Mouse (Mus musculus) kidney, embryonic 15.5 days (tissue): ENCODE measurements at regions not wholly inside any gene's neighbourhood (a gene's known extent, or its start where the extent isn't known, plus 50 kb on each side); places are given as distances from the start of the nearest gene placed in this dataset.

Source experiments
- ATAC-seq: fragments of 200-750 bp; cut with Nextera tagmentation; replicated peaks from 2 replicates; pipeline ENCODE4 v1.8.0; 2017; ENCODE audit warnings: moderate TSS enrichment; ENCODE audit not compliant: low FRiP score
- H3K27ac ChIP-seq: fragments of 300-500 bp; sonication (generic); 2 replicates; pipeline ENCODE4 v1.5.1; 2015; ENCODE audit warnings: mild to moderate bottlenecking, inconsistent platforms
- H3K27me3 ChIP-seq: fragments of 300-500 bp; sonication (generic); 2 replicates; pipeline ENCODE4 v1.6.1; 2015; ENCODE audit warnings: inconsistent platforms
- H3K36me3 ChIP-seq: fragments of 300-500 bp; sonication (generic); 2 replicates; pipeline ENCODE4 v1.6.1; 2015; ENCODE audit warnings: inconsistent platforms
- H3K4me1 ChIP-seq: fragments of 300-500 bp; sonication (generic); 2 replicates; pipeline ENCODE4 v1.6.1; 2015; ENCODE audit warnings: inconsistent platforms
- H3K4me2 ChIP-seq: fragments of 300-500 bp; sonication (generic); 2 replicates; pipeline ENCODE4 v1.6.1; 2015; ENCODE audit warnings: moderate library complexity, mild to moderate bottlenecking, inconsistent platforms
- H3K4me3 ChIP-seq: fragments of 300-500 bp; sonication (generic); replicated peaks from 2 replicates; pipeline ENCODE4 v1.5.1; 2015; ENCODE audit warnings: mild to moderate bottlenecking, inconsistent platforms
- H3K9ac ChIP-seq: fragments of 300-500 bp; sonication (generic); 2 replicates; pipeline ENCODE4 v1.6.1; 2015; ENCODE audit warnings: mild to moderate bottlenecking, inconsistent platforms
- H3K9me3 ChIP-seq: fragments of 300-500 bp; sonication (generic); replicated peaks from 2 replicates; pipeline ENCODE4 v1.6.1; 2016; ENCODE audit warnings: inconsistent platforms
- WGBS: fragments of 180-500 bp; shearing (Covaris S2); methylation state at CpG from one replicate; pipeline ENCODE4 v1.1.7; 2015; ENCODE audit warnings: mixed read lengths; 5-methylcytosine and 5-hydroxymethylcytosine counted together

GRCm38 (mm10) chr9:115468641-115469040, 158.4 kb upstream of the Stt3b start:
- H3K27ac ChIP-seq: no peak overlapping the region
- no peaks in the 10 kb centered on the region for H3K36me3 ChIP-seq
- WGBS: 87% methylated on average over 2 of the region's 2 CpGs

GRCm38 (mm10) chr9:115471582-115471981, 161.4 kb upstream of the Stt3b start:
- ATAC-seq: no peak
- no peaks in the 10 kb centered on the region for H3K9me3 ChIP-seq
- WGBS: 80% methylated on average over 6 of the region's 6 CpGs
- H3K9ac ChIP-seq: no peak overlapping the region
- H3K4me1 ChIP-seq: no peaks in the 10 kb centered on the region
- no peak overlapping the region for H3K4me3 ChIP-seq
- no peak overlapping the region for H3K4me2 ChIP-seq
- H3K27ac ChIP-seq: no peak overlapping the region
- H3K36me3 ChIP-seq: no peaks in the 10 kb centered on the region
- H3K27me3 ChIP-seq: peaks cover 8% of the 10 kb centered on the region; the same call in 1 of the 2 replicates

More at GRCm38 (mm10) chr9:115468641-115469040, 158.4 kb upstream of the Stt3b start:
- H3K9ac ChIP-seq: no peak overlapping the region
- no peaks in the 10 kb centered on the region for H3K9me3 ChIP-seq
- H3K27me3 ChIP-seq: no peaks in the 10 kb centered on the region
- H3K4me3 ChIP-seq: no peak overlapping the region
- H3K4me1 ChIP-seq: no peaks in the 10 kb centered on the region
- H3K4me2 ChIP-seq: no peak overlapping the region
- ATAC-seq: no peak

- Histone ChIP-seq H3K36me3 (no peaks in the 10 kb centered on the region), H3K9me3 (no peaks in the 10 kb centered on the region), H3K4me2 (no peak overlapping the region), H3K4me3 (no peak overlapping the region), H3K9ac (no peak overlapping the region), H3K4me1 (no peaks in the 10 kb centered on the region), H3K27me3 (peaks cover 13% of the 10 kb centered on the region; the same call in 1 of the 2 replicates), H3K27ac (no peak overlapping the region)
- WGBS: 92% methylated on average over 3 of the region's 3 CpGs
- no peak for ATAC-seq
Measured at GRCm38 (mm10) chr9:115473037-115473436, 162.8 kb upstream of the Stt3b start.

GRCm38 (mm10) chr9:115473847-115474246, 163.6 kb upstream of the Stt3b start:
- no peak overlapping the region for H3K4me2 ChIP-seq
- H3K36me3 ChIP-seq: no peaks in the 10 kb centered on the region
- no peak overlapping the region for H3K4me3 ChIP-seq
- H3K27me3 ChIP-seq: peaks cover 13% of the 10 kb centered on the region; the same call in 1 of the 2 replicates
- no peak for ATAC-seq
- H3K9ac ChIP-seq: no peak overlapping the region
- no peak overlapping the region for H3K27ac ChIP-seq
- 85% methylated on average over 5 of the region's 5 CpGs for WGBS
- no peaks in the 10 kb centered on the region for H3K9me3 ChIP-seq
- no peaks in the 10 kb centered on the region for H3K4me1 ChIP-seq

- no peak for ATAC-seq
- H3K27me3 ChIP-seq: peaks cover 13% of the 10 kb centered on the region; the same call in 1 of the 2 replicates
- 89% methylated on average over 8 of the region's 8 CpGs for WGBS
- H3K4me3 ChIP-seq: no peak overlapping the region
- H3K27ac ChIP-seq: no peak overlapping the region
- no peaks in the 10 kb centered on the region for H3K9me3 ChIP-seq
- H3K4me2 ChIP-seq: no peak overlapping the region
- H3K36me3 ChIP-seq: no peaks in the 10 kb centered on the region
- no peaks in the 10 kb centered on the region for H3K4me1 ChIP-seq
- H3K9ac ChIP-seq: no peak overlapping the region
Measured at GRCm38 (mm10) chr9:115474342-115474741, 164.1 kb upstream of the Stt3b start.

- H3K27me3 ChIP-seq: peaks cover 13% of the 10 kb centered on the region; the same call in 1 of the 2 replicates
- H3K36me3 ChIP-seq: no peaks in the 10 kb centered on the region
- no peak overlapping the region for H3K9ac ChIP-seq
- H3K4me2 ChIP-seq: no peak overlapping the region
- no peaks in the 10 kb centered on the region for H3K9me3 ChIP-seq
- no peak overlapping the region for H3K4me3 ChIP-seq
- no peaks in the 10 kb centered on the region for H3K4me1 ChIP-seq
- ATAC-seq: no peak
- whole genome bisulfite sequencing: 40% methylated on average over 17 of the region's 17 CpGs
- H3K27ac ChIP-seq: no peak overlapping the region
Measured at GRCm38 (mm10) chr9:115476205-115476604, 166.0 kb upstream of the Stt3b start.

- no peak overlapping the region for H3K27ac ChIP-seq
- peaks cover 13% of the 10 kb centered on the region; the same call in 1 of the 2 replicates for H3K27me3 ChIP-seq
- H3K36me3 ChIP-seq: no peaks in the 10 kb centered on the region
- H3K4me1 ChIP-seq: no peaks in the 10 kb centered on the region
- no peak overlapping the region for H3K4me2 ChIP-seq
- H3K4me3 ChIP-seq: no peak overlapping the region
- WGBS: 77% methylated on average over 6 of the region's 6 CpGs
- no peaks in the 10 kb centered on the region for H3K9me3 ChIP-seq
- H3K9ac ChIP-seq: no peak overlapping the region
- no peak for ATAC-seq
Measured at GRCm38 (mm10) chr9:115477556-115478220, 167.5 kb upstream of the Stt3b start.

GRCm38 (mm10) chr9:115478946-115479345, 168.7 kb upstream of the Stt3b start:
- ATAC-seq: no peak
- Histone ChIP-seq H3K27me3 (peaks cover 13% of the 10 kb centered on the region; the same call in 1 of the 2 replicates), H3K27ac (no peak overlapping the region), H3K4me2 (no peak overlapping the region), H3K4me3 (no peak overlapping the region), H3K9ac (no peak overlapping the region), H3K36me3 (no peaks in the 10 kb centered on the region), H3K9me3 (no peaks in the 10 kb centered on the region), H3K4me1 (no peaks in the 10 kb centered on the region)
- 57% methylated on average over 3 of the region's 3 CpGs for WGBS

GRCm38 (mm10) chr9:115481176-115481575, 171.0 kb upstream of the Stt3b start:
- 79% methylated on average over 5 of the region's 5 CpGs for WGBS
- H3K27ac ChIP-seq: no peak overlapping the region
- H3K4me2 ChIP-seq: no peak overlapping the region
- H3K4me3 ChIP-seq: no peak overlapping the region
- no peak overlapping the region for H3K9ac ChIP-seq
- H3K36me3 ChIP-seq: no peaks in the 10 kb centered on the region
- H3K4me1 ChIP-seq: no peaks in the 10 kb centered on the region
- H3K27me3 ChIP-seq: 0 out of 2 replicates have a peak, but pooled peaks cover 8% of the 10 kb centered on the region
- ATAC-seq: no peak
- H3K9me3 ChIP-seq: no peaks in the 10 kb centered on the region

GRCm38 (mm10) chr9:115483024-115483423, 172.8 kb upstream of the Stt3b start:
- H3K4me3 ChIP-seq: no peak overlapping the region
- ATAC-seq: no peak
- H3K4me2 ChIP-seq: no peak overlapping the region
- H3K27me3 ChIP-seq: 0 out of 2 replicates have a peak, but pooled peaks cover 2% of the 10 kb centered on the region
- H3K9ac ChIP-seq: no peak overlapping the region
- H3K27ac ChIP-seq: no peak overlapping the region
- WGBS: 64% methylated on average over 7 of the region's 7 CpGs
- H3K4me1 ChIP-seq: no peaks in the 10 kb centered on the region
- H3K9me3 ChIP-seq: no peaks in the 10 kb centered on the region
- no peaks in the 10 kb centered on the region for H3K36me3 ChIP-seq

GRCm38 (mm10) chr9:115483721-115484120, 173.5 kb upstream of the Stt3b start:
- no peak for ATAC-seq
- no peaks in the 10 kb centered on the region for H3K4me1 ChIP-seq

GRCm38 (mm10) chr9:115484408-115484807, 174.2 kb upstream of the Stt3b start:
- no peaks in the 10 kb centered on the region for H3K9me3 ChIP-seq
- 67% methylated on average over 1 of the region's 1 CpGs for WGBS
- no peaks in the 10 kb centered on the region for H3K36me3 ChIP-seq
- no peaks in the 10 kb centered on the region for H3K4me1 ChIP-seq
- H3K4me3 ChIP-seq: no peak overlapping the region
- ATAC-seq: no peak
- peaks cover 10% of the 10 kb centered on the region; the same call in 1 of the 2 replicates for H3K27me3 ChIP-seq
- H3K9ac ChIP-seq: no peak overlapping the region
- no peak overlapping the region for H3K27ac ChIP-seq
- H3K4me2 ChIP-seq: no peak overlapping the region

More at GRCm38 (mm10) chr9:115483721-115484120, 173.5 kb upstream of the Stt3b start:
- H3K9ac ChIP-seq: no peak overlapping the region
- H3K27ac ChIP-seq: no peak overlapping the region
- 68% methylated on average over 2 of the region's 2 CpGs for WGBS
- H3K4me3 ChIP-seq: no peak overlapping the region
- H3K4me2 ChIP-seq: no peak overlapping the region
- no peaks in the 10 kb centered on the region for H3K9me3 ChIP-seq
- no peaks in the 10 kb centered on the region for H3K36me3 ChIP-seq
- 0 out of 2 replicates have a peak, but pooled peaks cover 6% of the 10 kb centered on the region for H3K27me3 ChIP-seq
